Mouse (Mus musculus) CH12.LX (cell line): ENCODE results near the gene Hspa1l.

Experiments
- CHD2 ChIP-seq: IDR thresholded peaks from 2 replicates; pipeline ENCODE4 v1.6.1; 2011; ENCODE audit warnings: low read length, improper control_type of control experiment
- CTCF ChIP-seq, 2 experiments: IDR thresholded peaks in 1 of 2; conservative IDR thresholded peaks in 1 of 2; 2 replicates each; pipeline ENCODE4 v1.5.1; 2011 to 2012; ENCODE audit warnings: low read depth in 2 of 2, low read length in 2 of 2, improper control_type of control experiment in 1 of 2, inconsistent platforms in 1 of 2, mild to moderate bottlenecking in 1 of 2, moderate library complexity in 1 of 2
- EP300 ChIP-seq: IDR thresholded peaks from 2 replicates; pipeline ENCODE4 v1.6.1; 2011; ENCODE audit warnings: low read length, improper control_type of control experiment
- HCFC1 ChIP-seq: IDR thresholded peaks from 2 replicates; pipeline ENCODE4 v1.6.1; 2012; ENCODE audit warnings: low read depth, mild to moderate bottlenecking, inconsistent platforms, low read length, improper control_type of control experiment
- KAT2A ChIP-seq: IDR thresholded peaks from 2 replicates; pipeline ENCODE4 v1.6.1; 2012; ENCODE audit warnings: low read length, improper control_type of control experiment, inconsistent platforms; ENCODE audit not compliant: insufficient replicate concordance
- POLR2A ChIP-seq: IDR thresholded peaks from 2 replicates; pipeline ENCODE4 v1.6.1; 2011; ENCODE audit warnings: low read depth, mild to moderate bottlenecking, improper control_type of control experiment, low read length
- RCOR1 ChIP-seq: conservative IDR thresholded peaks from 2 replicates; pipeline ENCODE4 v1.6.1; 2012; ENCODE audit warnings: low read depth, mild to moderate bottlenecking, inconsistent platforms, low read length, improper control_type of control experiment
- SIN3A ChIP-seq: IDR thresholded peaks from 2 replicates; pipeline ENCODE4 v1.6.1; 2012; ENCODE audit warnings: low read length, improper control_type of control experiment, inconsistent platforms
- TCF12 ChIP-seq: IDR thresholded peaks from 2 replicates; pipeline ENCODE4 v1.6.1; 2014; ENCODE audit warnings: low read depth, mild to moderate bottlenecking, inconsistent platforms, low read length, improper control_type of control experiment
- UBTF ChIP-seq: IDR thresholded peaks from 2 replicates; pipeline ENCODE4 v1.6.1; 2012; ENCODE audit warnings: low read depth, mild to moderate bottlenecking, inconsistent platforms, low read length, improper control_type of control experiment, moderate library complexity
- USF1 ChIP-seq: IDR thresholded peaks from 2 replicates; pipeline ENCODE4 v1.6.1; 2014; ENCODE audit warnings: low read depth, mild to moderate bottlenecking, inconsistent platforms, low read length, improper control_type of control experiment
- ZNF384 ChIP-seq: IDR thresholded peaks from 2 replicates; pipeline ENCODE4 v1.6.1; 2012; ENCODE audit warnings: low read depth, low read length, improper control_type of control experiment, inconsistent platforms

- peak; percentile 39 to 63; a peak in 3 of 4 replicates for TF ChIP-seq CTCF (conservative IDR thresholded peaks at IDR 0.05 in 1 of 2, IDR thresholded peaks at IDR 0.05 in 1 of 2; ENCODE audit: low read depth in 2 of 2, low read length in 2 of 2)
- TF ChIP-seq UBTF: no peak
- no peak for TF ChIP-seq TCF12
- TF ChIP-seq HCFC1: no peak
- no peak for TF ChIP-seq EP300
- TF ChIP-seq KAT2A: no peak
- no peak for TF ChIP-seq RCOR1
- TF ChIP-seq POLR2A: no peak
- no peak for TF ChIP-seq USF1
- no peak for TF ChIP-seq ZNF384
- TF ChIP-seq CHD2: no peak
- TF ChIP-seq SIN3A: no peak
Observed at GRCm38 (mm10) chr17:34984218-34984617, 11.7 kb downstream of the Hspa1l start.
